Mouse (Mus musculus) forebrain, embryonic 14.5 days (tissue): ENCODE data around the gene Zfp462. TPM values are rescaled to one million over a fixed set of nuclear protein-coding genes. Genes with fewer than 3 reads are reported as not detected.

Experiments used
- ATAC-seq: fragments of 200-750 bp; cut with Nextera tagmentation; 2 replicates; pipeline ENCODE4 v1.8.0; 2017; ENCODE audit warnings: mild to moderate bottlenecking, moderate library complexity
- DNase-seq: peaks from one replicate; pipeline ENCODE4 v3.0.0-alpha.2; 2015; ENCODE audit warnings: low spot score
- H3K27ac ChIP-seq: fragments of 300-500 bp; sonication (generic); 2 replicates; pipeline ENCODE4 v1.5.1; 2014; ENCODE audit warnings: low read depth, mild to moderate bottlenecking, control low read depth, low read length, moderate library complexity
- H3K27me3 ChIP-seq: fragments of 300-500 bp; sonication (generic); replicated peaks from 2 replicates; pipeline ENCODE4 v1.6.1; 2014; ENCODE audit warnings: low read length, control low read depth, mixed read lengths; ENCODE audit not compliant: control insufficient read depth, insufficient read depth
- H3K36me3 ChIP-seq: fragments of 300-500 bp; sonication (generic); 2 replicates; pipeline ENCODE4 v1.6.1; 2014; ENCODE audit warnings: low read length, control low read depth; ENCODE audit not compliant: control insufficient read depth, insufficient read depth
- H3K4me1 ChIP-seq: fragments of 300-500 bp; sonication (generic); 2 replicates; pipeline ENCODE4 v1.6.1; 2014; ENCODE audit warnings: antibody characterized with exemption, low read length, control low read depth; ENCODE audit not compliant: control insufficient read depth, insufficient read depth
- H3K4me2 ChIP-seq: fragments of 300-500 bp; sonication (generic); 2 replicates; pipeline ENCODE4 v1.6.1; 2014; ENCODE audit warnings: mild to moderate bottlenecking, control low read depth, low read length
- H3K4me3 ChIP-seq: fragments of 300-500 bp; sonication (generic); 2 replicates; pipeline ENCODE4 v1.5.1; 2014; ENCODE audit warnings: low read depth, low read length, control low read depth
- H3K9ac ChIP-seq: fragments of 300-500 bp; sonication (generic); 2 replicates; pipeline ENCODE4 v1.6.1; 2014; ENCODE audit warnings: mild to moderate bottlenecking, low read length, control low read depth, moderate library complexity
- H3K9me3 ChIP-seq: fragments of 300-500 bp; sonication (generic); replicated peaks from 2 replicates; pipeline ENCODE4 v1.6.1; 2016; ENCODE audit warnings: low read length, control low read depth, mixed read lengths; ENCODE audit not compliant: control insufficient read depth
- WGBS: fragments of 180-500 bp; shearing (Covaris S2); extraction: QIAGEN DNeasy Blood & Tissue Kit; methylation state at CpG from one replicate; pipeline ENCODE4 v1.1.7; 2014; 5-methylcytosine and 5-hydroxymethylcytosine counted together
- polyA plus RNA-seq: library from polyadenylated mRNA; unstranded; fragments of >200 nt; fragmentation: Nextera tagmentation; extraction: Ambion mirVana; gene quantifications from 2 replicates; pipeline ENCODE4 v1.2.1, GENCODE M21; 2014

The Zfp462 gene
- polyA plus RNA-seq, 1 experiment from 2014 or later: 18.7 TPM

DNA sequence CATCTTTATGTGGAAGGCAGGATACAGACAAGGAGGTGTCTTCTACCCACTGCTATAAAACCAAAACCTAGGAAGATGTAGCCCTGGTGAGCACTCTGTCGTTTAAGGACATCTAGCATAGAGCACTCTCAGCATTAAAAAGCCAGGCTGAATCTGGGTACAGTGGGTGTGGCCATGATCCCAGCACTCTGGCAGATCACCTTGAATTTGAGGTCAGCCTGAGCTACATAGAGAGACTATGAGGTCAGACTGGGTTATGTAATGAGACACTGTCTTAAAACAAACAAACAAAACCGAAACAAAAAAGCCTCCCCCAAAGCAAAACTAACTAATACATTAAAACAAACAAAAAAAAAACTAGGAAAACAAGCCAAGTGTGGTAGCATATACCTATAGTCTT, 176.3 kb downstream of the Zfp462 start:
- ATAC-seq: no peak
- peaks cover 7% of the 10 kb centered on the region; the same call in 1 of the 2 replicates for H3K4me1 ChIP-seq
- no peak overlapping the region for H3K9ac ChIP-seq
- 84% methylated on average over 2 of the region's 2 CpGs for WGBS
- no peaks in the 10 kb centered on the region for H3K27me3 ChIP-seq
- no peak overlapping the region for H3K4me2 ChIP-seq
- H3K9me3 ChIP-seq: no peaks in the 10 kb centered on the region
- no peaks in the 10 kb centered on the region for H3K36me3 ChIP-seq
- DNase-seq: no peak
- H3K4me3 ChIP-seq: no peak overlapping the region
- H3K27ac ChIP-seq: no peak overlapping the region

DNA sequence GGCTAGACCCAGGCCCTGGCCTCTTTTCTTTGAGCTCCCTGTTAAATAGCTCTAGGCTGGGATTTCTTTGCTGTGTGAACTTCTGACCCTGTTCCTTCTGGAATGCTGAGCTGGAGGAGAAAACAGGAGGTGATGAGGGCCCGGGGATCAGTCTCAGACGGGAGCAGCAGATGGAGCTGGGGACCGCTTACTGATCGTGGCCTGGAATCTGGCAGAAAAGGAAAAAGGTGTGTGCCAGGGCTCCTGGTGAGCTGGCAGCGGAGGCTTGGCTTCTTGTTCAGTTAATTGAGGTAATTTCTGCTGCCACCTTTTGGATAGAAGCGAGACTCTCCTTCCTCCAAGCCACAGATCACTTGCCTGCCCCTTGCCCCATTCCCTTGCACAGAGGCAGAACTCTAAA, 177.1 kb downstream of the Zfp462 start:
- ATAC-seq (no peak), DNase-seq (peak; percentile 40)
- Histone ChIP-seq H3K9me3 (no peaks in the 10 kb centered on the region), H3K4me3 (no peak overlapping the region), H3K27ac (no peak overlapping the region), H3K4me1 (peaks cover 7% of the 10 kb centered on the region; the same call in 1 of the 2 replicates), H3K27me3 (no peaks in the 10 kb centered on the region), H3K4me2 (no peak overlapping the region), H3K36me3 (no peaks in the 10 kb centered on the region), H3K9ac (no peak overlapping the region)
- 26% methylated on average over 6 of the region's 6 CpGs for WGBS

- whole genome bisulfite sequencing: 95% methylated on average over 3 of the region's 3 CpGs
- DNase-seq: no peak
These were observed 179.3 kb downstream of the Zfp462 start for GRCm38 (mm10) chr4:55124126-55124525.

GRCm38 (mm10) chr4:55125048-55125737, 180.3 kb downstream of the Zfp462 start:
- Histone ChIP-seq H3K27me3 (no peaks in the 10 kb centered on the region), H3K27ac (no peak overlapping the region), H3K9me3 (no peaks in the 10 kb centered on the region), H3K4me1 (peaks cover 7% of the 10 kb centered on the region; the same call in 1 of the 2 replicates), H3K4me2 (no peak overlapping the region), H3K4me3 (no peak overlapping the region), H3K36me3 (no peaks in the 10 kb centered on the region), H3K9ac (no peak overlapping the region)
- DNase-seq (peak; percentile 56), ATAC-seq (peak; percentile 54)
- 27% methylated on average over 11 of the region's 11 CpGs for WGBS

More at GRCm38 (mm10) chr4:55124126-55124525, 179.3 kb downstream of the Zfp462 start:
- Histone ChIP-seq H3K4me1 (peaks cover 7% of the 10 kb centered on the region; the same call in 1 of the 2 replicates), H3K27ac (no peak overlapping the region), H3K9ac (no peak overlapping the region), H3K36me3 (no peaks in the 10 kb centered on the region), H3K9me3 (no peaks in the 10 kb centered on the region), H3K4me3 (no peak overlapping the region), H3K4me2 (no peak overlapping the region), H3K27me3 (no peaks in the 10 kb centered on the region)
- ATAC-seq: no peak

GRCm38 (mm10) chr4:55125738-55126054, 180.8 kb downstream of the Zfp462 start:
- Histone ChIP-seq H3K4me1 (peaks cover 7% of the 10 kb centered on the region; the same call in 1 of the 2 replicates), H3K27me3 (no peaks in the 10 kb centered on the region), H3K9ac (no peak overlapping the region), H3K4me3 (no peak overlapping the region), H3K36me3 (no peaks in the 10 kb centered on the region), H3K9me3 (no peaks in the 10 kb centered on the region), H3K27ac (no peak overlapping the region), H3K4me2 (no peak overlapping the region)
- no peak for ATAC-seq
- no peak for DNase-seq
- 60% methylated on average over 4 of the region's 4 CpGs for WGBS

GRCm38 (mm10) chr4:55127228-55127901, 182.5 kb downstream of the Zfp462 start:
- H3K27ac ChIP-seq: no peak overlapping the region
- no peaks in the 10 kb centered on the region for H3K36me3 ChIP-seq
- no peaks in the 10 kb centered on the region for H3K27me3 ChIP-seq
- 90% methylated on average over 9 of the region's 9 CpGs for WGBS
- ATAC-seq (no peak), DNase-seq (no peak)
- H3K9ac ChIP-seq: no peak overlapping the region
- no peaks in the 10 kb centered on the region for H3K9me3 ChIP-seq
- peaks cover 7% of the 10 kb centered on the region; the same call in 1 of the 2 replicates for H3K4me1 ChIP-seq
- no peak overlapping the region for H3K4me2 ChIP-seq
- no peak overlapping the region for H3K4me3 ChIP-seq

- H3K4me3 ChIP-seq: no peak overlapping the region
- peaks cover 7% of the 10 kb centered on the region; the same call in 1 of the 2 replicates for H3K4me1 ChIP-seq
- H3K9me3 ChIP-seq: no peaks in the 10 kb centered on the region
- 77% methylated on average over 13 of the region's 13 CpGs for WGBS
- no peak overlapping the region for H3K4me2 ChIP-seq
- H3K9ac ChIP-seq: no peak overlapping the region
- no peaks in the 10 kb centered on the region for H3K36me3 ChIP-seq
- no peak overlapping the region for H3K27ac ChIP-seq
- ATAC-seq: no peak
- no peak for DNase-seq
- H3K27me3 ChIP-seq: no peaks in the 10 kb centered on the region
These were observed 183.4 kb downstream of the Zfp462 start for GRCm38 (mm10) chr4:55128088-55128835.
